Mouse (Mus musculus) erythroid progenitor cell, adult 5-6 weeks (primary cell): ENCODE measurements around the gene Olfr457. TPM values are rescaled to one million over a fixed set of nuclear protein-coding genes. Genes with fewer than 3 reads are reported as not detected.
"Not testable (repeated sequence)": the region's sequence is repeated elsewhere in the genome, so short reads cannot be mapped to it uniquely, and the experiment has no call there.

ENCODE experiments used
- ATAC-seq: replicated peaks from 2 replicates; pipeline ENCODE4 v1.8.0; 2016; ENCODE audit warnings: moderate number of reproducible peaks, mild to moderate bottlenecking, moderate TSS enrichment, inconsistent platforms; ENCODE audit not compliant: poor library complexity, low FRiP score, severe bottlenecking
- total RNA-seq, 2 experiments: library from RNA; stranded (forward) in 1 of 2; stranded (reverse) in 1 of 2; fragments of 150-400 nt in 1 of 2; fragments of 186-747, 209-891 nt in 1 of 2; gene quantifications; 2 replicates each; pipeline versions ENCODE4 v1.2.3 to v1.2.4; 2015 to 2017; ENCODE audit warnings: low replicate concordance in 2 of 2

Olfr457 gene
- total RNA-seq (2015; ENCODE audit: low replicate concordance): not detected in 2 replicates
- not detected in 2 replicates for total RNA-seq (2017; ENCODE audit: low replicate concordance)

DNA sequence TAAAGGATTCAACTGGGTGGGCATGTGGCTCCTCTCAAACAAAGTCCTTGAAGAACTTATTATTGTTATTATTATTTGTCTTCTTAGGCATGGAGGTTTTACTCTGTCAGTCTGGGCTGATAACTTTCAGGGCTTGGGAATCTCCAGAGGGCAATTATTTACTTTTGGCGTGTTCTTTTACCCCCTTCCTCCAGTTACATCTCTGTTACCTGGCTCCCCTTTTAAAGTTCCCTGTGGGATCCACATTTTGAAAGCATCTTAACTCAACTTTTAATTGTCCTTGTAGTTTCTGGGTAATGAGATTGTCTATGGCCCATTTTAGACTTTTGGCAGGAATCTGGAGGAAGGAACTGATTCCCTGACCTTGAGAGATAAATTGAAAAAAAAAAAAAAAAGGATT, at the start of gene Olfr457:
Gene Olfr457, minus strand, starts transcription at position 101 of the 400 bp plus-strand sequence.
- ATAC-seq: no peak

DNA sequence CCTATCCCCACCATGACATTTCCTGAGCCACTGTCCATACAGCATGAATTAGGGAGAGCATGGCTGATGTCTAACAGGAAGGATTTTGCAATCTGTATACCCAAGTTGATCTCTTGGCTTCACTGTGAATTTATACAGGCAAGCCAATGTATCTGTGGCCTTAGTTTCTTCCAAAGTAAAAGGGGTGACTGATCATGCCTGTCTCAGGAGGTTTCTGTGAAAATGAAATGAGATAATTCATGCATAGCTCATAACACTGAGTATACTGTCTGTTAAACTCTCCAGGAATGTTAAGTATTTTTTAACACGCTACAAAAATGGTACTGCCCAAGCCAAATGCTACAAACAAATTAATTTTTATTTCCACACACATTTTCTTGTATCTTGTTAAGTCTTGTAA, 37.3 kb upstream of the Olfr457 start:
- no peak for ATAC-seq

DNA sequence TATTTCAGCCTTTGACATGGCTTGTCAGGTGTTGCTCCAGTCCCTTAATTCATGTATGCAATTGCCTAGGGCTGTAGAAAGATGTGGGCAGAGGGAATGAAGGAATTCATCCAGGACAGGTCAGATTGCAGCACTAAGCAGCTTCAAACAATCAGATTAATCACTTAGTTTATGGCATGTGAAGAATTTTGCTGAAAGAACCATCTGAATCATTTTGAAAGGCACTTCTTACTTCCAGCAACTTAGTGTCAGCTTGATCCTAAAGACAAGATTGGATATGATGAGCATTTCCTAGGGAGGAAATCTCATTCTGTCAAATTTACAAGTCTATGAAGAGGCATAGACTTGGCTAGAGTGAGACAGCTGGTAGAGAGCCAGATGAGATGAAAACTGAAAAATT, 33.2 kb upstream of the Olfr457 start:
- ATAC-seq: no peak

DNA sequence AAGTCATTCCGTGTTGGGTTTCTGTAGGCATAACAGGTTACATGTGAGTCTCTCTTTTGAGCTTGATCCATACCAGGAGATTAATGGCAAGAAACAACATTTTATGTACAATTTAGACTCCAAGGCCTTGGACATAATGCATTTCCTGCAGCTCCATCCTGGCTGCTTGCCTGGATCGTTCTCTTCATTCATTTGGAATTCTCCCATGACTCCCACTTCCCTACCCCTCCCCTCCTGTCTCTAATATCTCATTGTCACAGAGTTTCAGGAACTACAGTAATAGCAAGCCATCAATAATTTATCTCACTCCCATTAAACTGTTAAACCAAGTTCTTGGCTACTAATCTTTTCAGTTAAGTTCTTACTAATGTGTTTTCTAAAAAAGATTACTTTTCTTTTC, 27.3 kb upstream of the Olfr457 start:
- no peak for ATAC-seq

DNA sequence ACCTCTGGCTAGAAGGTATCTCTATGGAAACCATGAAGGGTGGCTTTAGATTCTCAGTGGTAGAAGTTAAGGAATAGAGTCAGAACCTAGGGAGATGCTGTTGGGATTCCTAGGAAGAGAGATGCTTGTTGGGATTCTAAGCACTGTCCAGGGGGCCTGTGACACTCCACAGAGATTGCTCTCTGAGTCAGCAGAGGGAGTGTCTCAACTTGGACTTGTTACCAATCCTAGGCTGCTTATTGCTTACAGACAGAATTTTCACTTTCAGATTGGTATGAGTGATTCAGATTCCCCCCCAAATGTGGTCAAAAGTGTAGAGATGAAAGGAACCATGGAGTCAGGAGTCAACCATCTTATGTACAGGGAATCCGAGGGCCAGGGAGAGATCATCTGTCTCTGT, 13.6 kb upstream of the Olfr457 start:
- ATAC-seq: no peak

DNA sequence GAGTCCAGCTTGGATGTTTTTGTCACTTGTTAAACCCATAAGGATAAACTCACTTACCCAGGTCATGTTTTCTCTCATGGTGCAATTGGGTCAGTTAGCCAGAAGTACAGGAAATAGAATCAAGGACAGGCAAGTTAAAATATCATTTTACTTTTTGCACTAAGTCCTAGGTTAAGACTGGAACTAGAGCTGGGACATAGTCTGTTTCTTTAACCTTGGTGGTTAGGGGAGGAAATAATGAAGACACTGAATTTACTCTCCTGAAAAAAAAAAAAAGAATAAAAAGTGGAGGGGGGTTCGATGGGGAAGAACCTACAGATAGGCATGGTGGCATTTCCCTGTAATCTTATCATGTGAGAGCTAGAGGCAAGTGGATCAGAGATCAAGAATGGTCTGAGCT, 11.0 kb upstream of the Olfr457 start, which contains the start of gene Olfr456:
Gene Olfr456, minus strand, starts transcription at position 101 of the 400 bp plus-strand sequence.
- ATAC-seq: no peak

DNA sequence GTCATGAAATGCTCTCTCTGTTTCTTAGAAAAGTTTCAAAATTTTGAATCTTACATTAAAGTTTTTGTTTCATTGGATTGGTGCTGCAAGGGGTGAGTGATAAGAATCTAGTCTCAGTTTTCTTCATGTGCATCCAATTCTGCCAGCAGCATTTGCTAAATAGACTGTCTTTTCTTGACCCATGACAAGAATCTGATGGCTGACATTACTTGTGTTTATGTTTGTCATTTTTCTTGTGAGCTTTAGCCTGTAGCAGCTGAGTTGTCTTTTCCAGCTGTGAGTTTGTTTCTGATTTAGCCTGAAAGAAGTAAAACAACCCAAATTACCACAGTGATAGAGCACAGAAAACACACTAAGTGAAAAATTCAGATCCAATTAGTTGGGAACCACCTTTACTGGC, 8.5 kb upstream of the Olfr457 start:
- ATAC-seq: no peak

DNA sequence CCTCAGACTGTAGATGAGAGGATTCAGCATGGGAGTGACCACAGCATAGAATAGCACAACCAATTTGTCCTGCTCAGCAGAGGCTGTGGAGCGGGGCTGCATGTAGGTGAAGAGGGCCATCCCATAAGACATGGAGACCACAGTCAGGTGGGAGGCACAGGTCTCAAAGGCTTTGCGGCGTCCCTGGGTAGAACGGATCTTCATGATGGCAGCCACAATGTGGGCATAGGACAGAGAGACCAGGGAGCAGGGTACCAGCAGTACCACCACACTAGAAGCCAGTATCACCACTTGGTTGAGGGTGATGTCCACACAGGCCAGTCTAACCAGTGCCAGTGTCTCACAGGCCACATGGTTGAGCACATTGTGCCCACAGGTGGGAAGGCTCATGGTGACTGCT, 4.8 kb downstream of the Olfr457 start:
- ATAC-seq: not testable (repeated sequence)

DNA sequence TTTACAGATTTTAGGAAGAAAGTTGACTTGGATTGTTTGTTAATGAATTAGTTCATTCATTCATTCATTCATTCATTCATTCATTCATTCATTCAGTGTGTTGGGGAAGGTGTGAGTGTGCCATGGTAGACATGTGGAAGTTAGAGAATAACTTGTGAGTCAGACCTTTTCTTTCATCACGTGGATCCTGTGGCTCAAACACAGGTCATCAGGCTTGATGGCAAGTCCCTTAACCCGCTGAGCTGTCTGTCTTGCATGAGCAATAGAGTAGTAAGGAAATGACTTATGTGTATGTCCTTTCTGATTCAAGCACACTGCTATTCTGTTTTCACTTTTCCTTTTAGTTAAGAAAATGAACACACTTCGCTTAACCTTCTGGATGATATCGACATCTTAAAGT, 5.6 kb downstream of the Olfr457 start:
- no peak for ATAC-seq

DNA sequence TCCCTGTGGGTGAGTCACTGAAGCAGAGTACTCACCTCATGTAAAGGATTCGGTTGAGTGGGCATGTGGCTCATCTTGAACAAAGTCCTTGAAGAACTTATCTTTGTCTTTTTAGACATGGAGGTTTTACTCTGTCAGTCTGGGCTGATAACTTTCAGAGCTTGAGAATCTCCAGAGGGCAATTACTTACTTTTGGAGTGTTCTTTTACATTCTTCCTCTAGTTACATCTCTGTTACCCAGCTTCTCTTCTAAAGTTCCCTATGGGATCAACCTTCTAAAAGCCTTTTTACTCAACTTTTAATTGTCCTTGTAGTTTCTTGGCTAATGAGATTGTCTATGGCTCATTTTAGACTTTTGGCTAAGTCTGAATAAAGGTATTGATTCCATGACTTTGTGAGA, 11.0 kb downstream of the Olfr457 start, which contains the start of gene Olfr458:
Gene Olfr458, minus strand, starts transcription at position 101 of the 400 bp plus-strand sequence.
- no peak for ATAC-seq

DNA sequence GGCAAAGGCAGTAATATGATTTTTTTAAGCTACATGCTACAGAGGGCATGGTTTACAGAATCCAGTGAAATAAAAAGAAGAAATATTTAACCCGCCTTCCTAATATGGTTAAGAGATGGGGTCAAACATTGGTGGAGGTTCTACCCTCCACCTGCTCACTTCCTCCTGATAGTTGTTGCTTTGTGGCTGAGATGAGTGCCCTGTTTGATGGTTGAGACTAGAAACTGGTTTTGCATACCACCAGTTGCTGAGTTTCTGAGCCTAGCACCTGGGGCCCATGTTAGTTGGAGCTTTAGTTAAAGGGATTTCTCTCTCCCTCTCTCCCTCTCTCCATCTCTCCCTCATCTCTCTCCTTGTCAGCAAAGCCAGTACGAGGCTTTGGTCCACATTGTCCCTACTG, 28.8 kb downstream of the Olfr457 start:
- ATAC-seq: no peak

DNA sequence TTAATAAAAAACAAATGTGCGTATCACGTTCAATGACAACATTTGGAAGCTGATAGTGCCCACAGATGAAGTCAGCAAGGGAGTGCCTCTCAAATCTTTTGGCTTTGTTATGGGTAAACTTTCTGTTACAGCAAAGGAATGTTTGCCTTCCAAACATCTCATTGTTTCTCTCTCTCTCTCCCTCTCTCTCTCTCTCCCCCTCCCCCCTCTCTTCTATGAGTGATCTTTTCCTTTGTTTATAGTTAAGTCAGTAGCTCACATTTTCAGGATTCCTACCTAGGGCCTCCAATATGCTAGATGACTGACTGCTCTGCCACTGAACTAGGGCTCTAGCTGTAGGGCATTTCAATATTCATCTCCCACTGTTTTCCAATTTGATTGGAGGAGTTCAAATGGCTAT, 31.6 kb downstream of the Olfr457 start:
- no peak for ATAC-seq

DNA sequence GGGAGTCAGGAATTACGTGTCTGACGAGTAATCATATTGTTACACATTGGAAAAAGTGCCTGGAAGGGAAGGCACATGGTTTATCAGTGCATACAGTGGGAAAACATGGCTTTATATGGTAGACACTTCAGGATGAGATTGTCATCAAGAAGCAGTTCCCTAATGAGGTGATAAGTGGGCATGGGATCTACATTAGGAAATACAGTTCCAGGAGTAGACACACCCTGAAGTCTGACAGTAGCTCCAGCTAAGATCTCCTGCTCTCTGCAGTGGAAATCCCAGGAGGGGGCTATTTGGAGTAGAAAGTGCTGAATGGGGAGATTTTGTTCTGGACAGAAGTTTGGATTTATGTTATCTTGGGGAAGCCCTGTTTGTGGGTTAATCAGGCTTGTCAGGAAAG, 34.7 kb downstream of the Olfr457 start:
- ATAC-seq: no peak

DNA sequence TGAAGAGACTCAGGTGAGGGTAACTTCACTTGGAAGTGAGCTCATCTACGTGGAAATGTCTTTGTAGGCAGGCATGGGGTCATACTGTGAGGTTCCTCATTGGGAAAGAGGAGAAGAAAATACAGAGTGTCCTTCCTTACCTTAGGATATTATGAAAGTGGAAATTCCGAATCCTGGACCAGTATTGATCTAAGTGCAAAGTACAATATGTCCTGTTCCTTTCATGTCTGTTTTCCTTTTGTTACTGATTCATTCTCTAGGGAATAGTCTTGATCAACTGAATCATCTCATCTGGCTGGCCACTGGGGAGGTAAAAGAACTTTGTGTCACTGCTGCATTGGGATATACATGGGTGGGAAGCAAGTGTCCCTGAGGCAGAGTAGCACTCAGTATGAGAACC, 40.6 kb downstream of the Olfr457 start:
- ATAC-seq: no peak

DNA sequence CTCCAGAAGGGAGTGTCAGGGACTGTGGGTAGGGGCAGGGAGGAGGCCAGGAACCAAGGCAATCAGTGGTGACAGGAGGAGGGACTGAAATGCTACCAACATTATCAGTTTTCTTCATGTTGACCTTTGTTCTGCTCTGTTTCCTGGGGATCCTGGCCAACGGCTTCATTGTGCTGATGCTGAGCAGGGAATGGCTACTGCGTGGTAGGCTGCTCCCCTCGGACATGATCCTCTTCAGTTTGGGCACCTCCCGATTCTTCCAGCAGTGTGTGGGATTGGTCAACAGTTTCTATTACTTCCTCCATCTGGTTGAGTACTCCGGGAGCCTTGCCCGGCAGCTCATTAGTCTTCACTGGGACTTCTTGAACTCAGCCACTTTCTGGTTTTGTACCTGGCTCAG, 41.7 kb downstream of the Olfr457 start, which contains the start of gene Tas2r126:
Gene Tas2r126, plus strand, starts transcription at position 90 of the 400 bp plus-strand sequence.
- no peak for ATAC-seq

DNA sequence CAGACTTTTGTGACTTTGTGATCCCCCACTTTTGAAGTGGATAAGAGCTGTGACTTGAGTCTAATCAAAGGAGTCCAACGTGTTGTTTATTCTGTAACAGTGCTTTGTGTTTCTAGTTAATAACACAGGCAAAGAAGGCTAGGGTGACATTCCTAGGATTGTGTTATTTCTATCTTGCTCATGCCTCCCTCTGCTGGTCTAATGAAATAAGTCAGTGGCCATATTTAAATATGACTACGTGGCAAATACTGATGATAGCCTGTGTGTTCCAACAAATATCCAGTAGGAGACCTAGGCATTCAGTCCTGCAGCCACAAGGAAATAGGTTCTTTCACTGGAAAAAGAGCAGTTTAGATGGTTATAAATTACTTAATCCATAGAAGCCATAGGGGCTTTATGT, 42.6 kb downstream of the Olfr457 start:
- no peak for ATAC-seq

DNA sequence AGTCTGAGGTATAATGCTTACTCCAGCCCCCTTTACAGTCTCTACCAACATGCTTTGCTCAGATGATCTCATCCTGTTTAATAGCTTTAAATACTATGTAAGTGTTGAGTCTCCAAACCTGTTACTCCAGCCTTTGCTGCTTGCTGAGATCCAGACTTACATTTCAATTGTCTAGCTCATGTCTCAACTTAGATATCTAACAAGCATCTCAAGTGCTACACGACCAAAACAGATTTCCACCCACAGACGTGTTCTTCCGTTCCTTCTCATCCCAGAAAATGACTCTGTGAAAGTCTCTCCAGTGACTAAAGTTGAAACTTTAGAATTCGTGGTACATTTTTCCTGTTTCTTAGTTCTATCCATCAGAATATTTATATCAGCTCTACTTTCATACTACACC, 49.8 kb downstream of the Olfr457 start:
- no peak for ATAC-seq

DNA sequence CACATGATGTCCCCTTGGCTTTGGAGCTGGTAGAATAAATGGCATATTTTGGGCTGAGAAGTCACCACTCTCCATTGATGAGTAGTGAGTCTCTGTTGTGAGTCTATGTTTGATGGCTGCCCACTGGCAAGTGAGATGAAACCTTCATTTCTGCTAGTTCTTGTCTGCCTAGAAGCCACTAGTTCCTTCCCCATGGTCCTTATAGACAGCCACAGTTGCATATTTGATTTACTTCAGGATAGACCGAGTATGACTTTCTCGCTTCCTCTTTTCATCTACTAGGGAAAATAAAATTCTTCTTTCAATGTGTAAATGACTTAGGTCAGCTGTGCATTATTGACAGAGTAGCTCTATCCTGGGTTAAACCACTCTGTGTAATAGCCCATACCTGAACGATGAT, 51.7 kb downstream of the Olfr457 start:
- no peak for ATAC-seq

DNA sequence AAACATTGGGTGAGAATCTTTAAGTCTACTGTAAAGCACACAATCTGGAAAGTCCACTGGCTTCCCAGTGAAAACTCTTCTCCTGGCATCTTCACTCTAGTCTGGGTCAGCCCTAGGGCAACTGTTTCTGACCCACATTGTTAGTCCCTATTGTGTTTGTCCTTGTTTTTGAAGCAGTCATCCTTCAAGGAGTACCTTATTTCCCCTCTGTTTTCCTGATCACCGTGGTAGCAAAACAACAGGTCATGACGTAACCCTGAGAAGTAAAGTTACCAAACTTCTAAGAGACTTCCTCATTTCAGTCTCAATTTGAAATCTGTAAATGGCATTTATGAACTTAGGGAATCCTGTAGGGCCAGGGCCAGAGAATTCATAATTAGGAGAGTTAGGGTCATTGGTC, 54.7 kb downstream of the Olfr457 start:
- ATAC-seq: no peak

DNA sequence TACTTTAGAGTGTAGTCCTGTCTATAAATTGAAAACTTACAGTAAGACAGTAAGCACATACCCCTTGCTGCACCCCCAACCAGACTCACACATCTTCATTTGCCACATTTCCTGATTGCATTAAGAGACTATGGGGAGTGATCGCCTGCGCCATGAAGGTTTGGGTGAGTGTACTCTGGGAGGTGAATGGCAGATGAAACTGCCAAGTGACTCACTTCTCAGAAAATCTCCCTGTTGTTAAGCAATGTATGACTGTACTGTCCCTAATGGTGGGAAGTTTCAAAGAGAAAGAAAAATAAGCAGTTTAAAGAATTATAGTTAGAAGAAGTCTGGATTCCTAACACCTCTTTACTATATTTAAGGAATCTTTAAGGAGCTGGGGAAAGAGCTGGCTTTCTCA, 56.7 kb downstream of the Olfr457 start:
- no peak for ATAC-seq
